Mouse (Mus musculus) forebrain, embryonic 13.5 days (tissue): ENCODE measurements around the gene Itpr1. TPM values are rescaled to one million over a fixed set of nuclear protein-coding genes. Genes with fewer than 3 reads are reported as not detected.
A peak's percentile ranks its signal among the peaks of the same experiment; 100 is the strongest.

ENCODE experiments used
- ATAC-seq: fragments of 200-750 bp; cut with Nextera tagmentation; 2 replicates; pipeline ENCODE4 v1.8.0; 2017
- H3K27ac ChIP-seq: fragments of 300-500 bp; sonication (generic); 2 replicates; pipeline ENCODE4 v1.5.1; 2015; ENCODE audit warnings: inconsistent platforms, mild to moderate bottlenecking, moderate library complexity
- H3K27me3 ChIP-seq: fragments of 300-500 bp; sonication (generic); 2 replicates; pipeline ENCODE4 v1.6.1; 2015; ENCODE audit warnings: mild to moderate bottlenecking, inconsistent platforms
- H3K36me3 ChIP-seq: fragments of 300-500 bp; sonication (generic); 2 replicates; pipeline ENCODE4 v1.6.1; 2015; ENCODE audit warnings: mild to moderate bottlenecking, inconsistent platforms; ENCODE audit not compliant: poor library complexity, severe bottlenecking
- H3K4me1 ChIP-seq: fragments of 300-500 bp; sonication (generic); 2 replicates; pipeline ENCODE4 v1.6.1; 2015; ENCODE audit warnings: inconsistent platforms
- H3K4me2 ChIP-seq: fragments of 300-500 bp; sonication (generic); 2 replicates; pipeline ENCODE4 v1.6.1; 2015; ENCODE audit warnings: inconsistent platforms, mild to moderate bottlenecking, moderate library complexity
- H3K4me3 ChIP-seq: fragments of 300-500 bp; sonication (generic); 2 replicates; pipeline ENCODE4 v1.5.1; 2015; ENCODE audit warnings: mild to moderate bottlenecking, inconsistent platforms
- H3K9ac ChIP-seq: fragments of 300-500 bp; sonication (generic); 2 replicates; pipeline ENCODE4 v1.6.1; 2015; ENCODE audit warnings: mild to moderate bottlenecking, inconsistent platforms
- H3K9me3 ChIP-seq: fragments of 300-500 bp; sonication (generic); replicated peaks from 2 replicates; pipeline ENCODE4 v1.6.1; 2016; ENCODE audit warnings: inconsistent platforms
- WGBS: fragments of 180-500 bp; shearing (Covaris S2); methylation state at CpG from one replicate; pipeline ENCODE4 v1.1.7; 2015; 5-methylcytosine and 5-hydroxymethylcytosine counted together
- polyA plus RNA-seq: library from polyadenylated mRNA; unstranded; fragments of >200 nt; fragmentation: Nextera tagmentation; extraction: Ambion mirVana; gene quantifications from 2 replicates; pipeline ENCODE4 v1.2.1, GENCODE M21; 2015

The Itpr1 gene
- polyA plus RNA-seq, 1 experiment from 2014 or later: 6.9 TPM

GRCm38 (mm10) chr6:108249031-108249917 lies 36.4 kb downstream of the Itpr1 start:
- H3K4me1 ChIP-seq: peaks cover 29% of the 10 kb centered on the region
- H3K27ac ChIP-seq: peak overlapping the region; percentile 78
- no peaks in the 10 kb centered on the region for H3K36me3 ChIP-seq
- no peak overlapping the region for H3K4me2 ChIP-seq
- no peak overlapping the region for H3K9ac ChIP-seq
- H3K27me3 ChIP-seq: no peaks in the 10 kb centered on the region
- H3K4me3 ChIP-seq: no peak overlapping the region
- WGBS: 11% methylated on average over 9 of the region's 9 CpGs
- ATAC-seq: peak; percentile 59
- no peaks in the 10 kb centered on the region for H3K9me3 ChIP-seq

- no peaks in the 10 kb centered on the region for H3K36me3 ChIP-seq
- H3K4me3 ChIP-seq: no peak overlapping the region
- 0 out of 2 replicates have a peak overlapping the region, but pooled peaks have one; percentile 44 for H3K27ac ChIP-seq
- no peaks in the 10 kb centered on the region for H3K9me3 ChIP-seq
- H3K9ac ChIP-seq: no peak overlapping the region
- no peak overlapping the region for H3K4me2 ChIP-seq
- no peaks in the 10 kb centered on the region for H3K27me3 ChIP-seq
- peaks cover 29% of the 10 kb centered on the region for H3K4me1 ChIP-seq
- ATAC-seq: no peak
- WGBS: 18% methylated on average over 3 of the region's 3 CpGs
Measured at GRCm38 (mm10) chr6:108249918-108250225, 37.0 kb downstream of the Itpr1 start.

- no peaks in the 10 kb centered on the region for H3K27me3 ChIP-seq
- H3K4me1 ChIP-seq: peaks cover 29% of the 10 kb centered on the region
- H3K4me2 ChIP-seq: no peak overlapping the region
- 58% methylated on average over 4 of the region's 4 CpGs for WGBS
- no peaks in the 10 kb centered on the region for H3K36me3 ChIP-seq
- H3K9ac ChIP-seq: no peak overlapping the region
- H3K27ac ChIP-seq: no peak overlapping the region
- H3K4me3 ChIP-seq: no peak overlapping the region
- no peak for ATAC-seq
- H3K9me3 ChIP-seq: no peaks in the 10 kb centered on the region
Measured at GRCm38 (mm10) chr6:108250416-108250815, 37.5 kb downstream of the Itpr1 start.

- ATAC-seq: no peak
- WGBS: 90% methylated on average over 13 of the region's 13 CpGs
Measured at GRCm38 (mm10) chr6:108252565-108253360, 39.9 kb downstream of the Itpr1 start.

GRCm38 (mm10) chr6:108254132-108255064 lies 41.5 kb downstream of the Itpr1 start:
- Histone ChIP-seq H3K4me2 (no peak overlapping the region), H3K4me3 (no peak overlapping the region), H3K36me3 (no peaks in the 10 kb centered on the region), H3K9ac (no peak overlapping the region), H3K4me1 (peaks cover 16% of the 10 kb centered on the region), H3K9me3 (no peaks in the 10 kb centered on the region), H3K27me3 (no peaks in the 10 kb centered on the region), H3K27ac (no peak overlapping the region)
- no peak for ATAC-seq
- WGBS: 73% methylated on average over 9 of the region's 9 CpGs

More at GRCm38 (mm10) chr6:108252565-108253360, 39.9 kb downstream of the Itpr1 start:
- Histone ChIP-seq H3K4me1 (peaks cover 30% of the 10 kb centered on the region), H3K36me3 (no peaks in the 10 kb centered on the region), H3K27me3 (no peaks in the 10 kb centered on the region), H3K9me3 (no peaks in the 10 kb centered on the region), H3K9ac (no peak overlapping the region), H3K4me3 (no peak overlapping the region), H3K4me2 (no peak overlapping the region), H3K27ac (no peak overlapping the region)

- Histone ChIP-seq H3K4me1 (peaks cover 15% of the 10 kb centered on the region), H3K4me2 (no peak overlapping the region), H3K9me3 (no peaks in the 10 kb centered on the region), H3K9ac (no peak overlapping the region), H3K36me3 (no peaks in the 10 kb centered on the region), H3K27me3 (no peaks in the 10 kb centered on the region), H3K27ac (no peak overlapping the region), H3K4me3 (no peak overlapping the region)
- ATAC-seq: no peak
- 65% methylated on average over 4 of the region's 4 CpGs for WGBS
Measured at GRCm38 (mm10) chr6:108255880-108256279, 43.0 kb downstream of the Itpr1 start.

GRCm38 (mm10) chr6:108257225-108257624 lies 44.3 kb downstream of the Itpr1 start:
- no peaks in the 10 kb centered on the region for H3K9me3 ChIP-seq

GRCm38 (mm10) chr6:108258631-108259030 lies 45.7 kb downstream of the Itpr1 start:
- H3K36me3 ChIP-seq: no peaks in the 10 kb centered on the region
- no peaks in the 10 kb centered on the region for H3K27me3 ChIP-seq
- H3K27ac ChIP-seq: no peak overlapping the region
- ATAC-seq: no peak
- H3K9me3 ChIP-seq: no peaks in the 10 kb centered on the region
- 55% methylated on average over 2 of the region's 2 CpGs for WGBS
- no peak overlapping the region for H3K9ac ChIP-seq
- peaks cover 17% of the 10 kb centered on the region for H3K4me1 ChIP-seq
- H3K4me2 ChIP-seq: no peak overlapping the region
- no peak overlapping the region for H3K4me3 ChIP-seq

More at GRCm38 (mm10) chr6:108257225-108257624, 44.3 kb downstream of the Itpr1 start:
- WGBS: 78% methylated on average over 3 of the region's 3 CpGs
- Histone ChIP-seq H3K4me2 (no peak overlapping the region), H3K27me3 (no peaks in the 10 kb centered on the region), H3K4me3 (no peak overlapping the region), H3K9ac (no peak overlapping the region), H3K4me1 (peaks cover 15% of the 10 kb centered on the region), H3K27ac (no peak overlapping the region), H3K36me3 (no peaks in the 10 kb centered on the region)
- ATAC-seq: no peak

GRCm38 (mm10) chr6:108259671-108260070 lies 46.8 kb downstream of the Itpr1 start:
- 15% methylated on average over 2 of the region's 2 CpGs for WGBS
- no peak overlapping the region for H3K27ac ChIP-seq
- peaks cover 18% of the 10 kb centered on the region for H3K4me1 ChIP-seq
- H3K4me3 ChIP-seq: no peak overlapping the region
- no peak overlapping the region for H3K4me2 ChIP-seq
- H3K9ac ChIP-seq: no peak overlapping the region
- H3K27me3 ChIP-seq: no peaks in the 10 kb centered on the region
- H3K36me3 ChIP-seq: no peaks in the 10 kb centered on the region
- no peak for ATAC-seq
- H3K9me3 ChIP-seq: no peaks in the 10 kb centered on the region

GRCm38 (mm10) chr6:108261506-108261905 lies 48.6 kb downstream of the Itpr1 start:
- ATAC-seq: no peak
- no peaks in the 10 kb centered on the region for H3K9me3 ChIP-seq

GRCm38 (mm10) chr6:108264164-108264563 lies 51.3 kb downstream of the Itpr1 start:
- WGBS: 89% methylated on average over 3 of the region's 3 CpGs
- no peak for ATAC-seq
- no peak overlapping the region for H3K4me3 ChIP-seq
- H3K4me2 ChIP-seq: no peak overlapping the region
- H3K4me1 ChIP-seq: peaks cover 13% of the 10 kb centered on the region
- H3K9ac ChIP-seq: no peak overlapping the region
- no peaks in the 10 kb centered on the region for H3K27me3 ChIP-seq
- no peaks in the 10 kb centered on the region for H3K36me3 ChIP-seq
- no peak overlapping the region for H3K27ac ChIP-seq
- no peaks in the 10 kb centered on the region for H3K9me3 ChIP-seq

More at GRCm38 (mm10) chr6:108261506-108261905, 48.6 kb downstream of the Itpr1 start:
- Histone ChIP-seq H3K9ac (no peak overlapping the region), H3K36me3 (no peaks in the 10 kb centered on the region), H3K4me1 (peaks cover 13% of the 10 kb centered on the region), H3K4me2 (no peak overlapping the region), H3K27ac (no peak overlapping the region), H3K4me3 (no peak overlapping the region), H3K27me3 (no peaks in the 10 kb centered on the region)
- 92% methylated on average over 3 of the region's 3 CpGs for WGBS
